Mouse (Mus musculus) spleen, adult 2 months (tissue): ENCODE data around the gene Zfp148.

ENCODE experiments used
- CTCF ChIP-seq: fragments of 200-500 bp; IDR thresholded peaks from 2 replicates; pipeline ENCODE4 v1.5.1; 2011; ENCODE audit warnings: mild to moderate bottlenecking, inconsistent platforms; ENCODE audit not compliant: insufficient read depth, insufficient read length, insufficient replicate concordance; ENCODE audit errors: extremely low read depth
- POLR2A ChIP-seq: fragments of 200-500 bp; IDR thresholded peaks from 2 replicates; pipeline ENCODE4 v1.6.1; 2011; ENCODE audit warnings: low read depth, low read length, inconsistent platforms

DNA sequence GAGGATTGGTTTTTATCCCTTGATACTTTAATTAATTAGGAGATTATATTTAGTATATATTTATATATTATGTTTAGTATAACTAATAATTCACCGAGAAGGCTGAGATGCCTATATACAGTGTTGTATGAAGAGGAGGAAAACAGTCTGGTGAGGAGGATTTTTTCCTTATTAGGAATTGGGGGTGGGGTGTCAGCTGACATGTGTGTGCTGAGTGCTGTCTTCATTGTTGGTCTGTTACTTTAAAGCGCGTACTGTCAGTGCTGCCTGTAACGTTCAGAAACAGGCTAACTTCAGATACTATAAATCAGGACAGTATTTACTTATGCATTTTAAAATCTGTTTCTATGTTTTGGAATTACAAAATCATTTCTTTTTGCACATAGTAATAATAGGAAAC is 107.1 kb downstream of the Zfp148 start:
- TF ChIP-seq POLR2A (no peak), CTCF (no peak)
